Mouse (Mus musculus) lung, adult 2 months (tissue): ENCODE measurements around the gene Dcst2. TPM values are rescaled to one million over a fixed set of nuclear protein-coding genes. Genes with fewer than 3 reads are reported as not detected.

Experiments
- DNase-seq: peaks from one replicate; pipeline ENCODE4 v3.0.0; 2022
- H3K4me1 ChIP-seq: fragments of 200-500 bp; 2 replicates; pipeline ENCODE4 v1.6.1; 2011; ENCODE audit warnings: low read length; ENCODE audit not compliant: control insufficient read depth, insufficient read depth
- H3K4me3 ChIP-seq: fragments of 200-500 bp; replicated peaks from 2 replicates; pipeline ENCODE3; 2011; ENCODE audit warnings: low read depth, mild to moderate bottlenecking, control low read depth, low read length; ENCODE audit errors: extremely low read depth
- CTCF ChIP-seq: fragments of 200-500 bp; IDR thresholded peaks from 2 replicates; pipeline ENCODE4 v1.5.1; 2011; ENCODE audit warnings: mild to moderate bottlenecking, low read length, control low read depth; ENCODE audit not compliant: insufficient read depth
- POLR2A ChIP-seq: fragments of 200-500 bp; IDR thresholded peaks from 2 replicates; pipeline ENCODE4 v1.6.1; 2011; ENCODE audit warnings: low read depth, mild to moderate bottlenecking, control low read depth, low read length, borderline replicate concordance; ENCODE audit errors: extremely low read depth
- WGBS: fragments of 180-500 bp; shearing (Covaris S2); methylation state at CpG from one replicate; pipeline ENCODE4 v1.1.7; 2018; 5-methylcytosine and 5-hydroxymethylcytosine counted together
- polyA plus RNA-seq: library from polyadenylated mRNA; depleted of rRNA; stranded (reverse); fragments of >200 nt; gene quantifications from 2 replicates; pipeline ENCODE4 v1.2.3, GENCODE M21; 2012; rRNA removed

Dcst2 gene
- 0.28 and 0.31 TPM in 2 replicates for polyA plus RNA-seq

DNA sequence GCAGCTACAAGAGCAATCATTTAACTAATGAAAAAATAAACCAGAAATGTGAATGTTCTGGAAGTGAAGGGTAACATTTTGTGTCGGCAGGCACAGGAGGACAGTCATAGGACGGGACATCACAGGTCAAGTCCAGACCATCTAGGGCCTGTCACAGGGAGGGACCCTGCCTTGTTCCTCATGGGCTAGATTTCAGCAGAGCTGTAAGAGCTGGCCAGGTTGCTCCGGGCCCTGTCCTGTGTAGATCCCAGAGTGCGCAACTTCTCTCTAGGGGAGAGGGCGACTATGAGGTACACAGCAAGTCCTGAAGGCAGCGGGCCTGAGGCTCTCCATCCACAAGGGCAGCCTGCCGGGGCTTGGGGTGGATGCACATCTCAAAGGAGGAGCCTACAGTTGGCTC, at the start of gene Dcst2:
Gene Dcst2, plus strand, starts transcription at position 301 of the 400 bp plus-strand sequence.
- no peak for TF ChIP-seq CTCF
- no peak for TF ChIP-seq POLR2A
- no peak for DNase-seq
- H3K4me3 ChIP-seq, result no peak within 1 kb of the TSS
- H3K4me1 ChIP-seq, result no peaks in the 10 kb centered on the region
- 85% methylated on average over 7 of the region's 7 CpGs for WGBS

DNA sequence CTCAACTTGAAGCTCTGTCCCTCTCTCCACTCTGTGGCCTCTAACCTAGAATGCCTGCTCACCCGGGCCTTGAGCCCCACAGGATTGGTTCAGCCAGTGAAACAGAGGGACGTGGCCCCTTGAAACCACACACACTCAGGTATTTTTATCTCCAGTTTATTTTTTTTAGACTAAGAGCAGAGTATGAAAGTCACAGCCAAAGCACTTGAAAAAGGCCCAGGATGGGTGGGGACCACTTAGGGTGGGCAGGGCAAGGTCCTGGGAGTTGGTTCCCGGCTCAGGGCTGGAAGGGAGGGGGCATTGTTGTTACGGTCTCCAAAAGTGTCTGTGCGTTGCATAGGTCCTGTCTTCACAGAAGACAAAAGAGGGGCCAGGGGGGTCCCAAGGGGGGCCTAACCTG, 47.4 kb upstream of the Dcst2 start:
- 45% methylated on average over 5 of the region's 5 CpGs for WGBS
- H3K4me3 ChIP-seq, result no peak overlapping the region
- TF ChIP-seq CTCF (no peak), POLR2A (no peak)

DNA sequence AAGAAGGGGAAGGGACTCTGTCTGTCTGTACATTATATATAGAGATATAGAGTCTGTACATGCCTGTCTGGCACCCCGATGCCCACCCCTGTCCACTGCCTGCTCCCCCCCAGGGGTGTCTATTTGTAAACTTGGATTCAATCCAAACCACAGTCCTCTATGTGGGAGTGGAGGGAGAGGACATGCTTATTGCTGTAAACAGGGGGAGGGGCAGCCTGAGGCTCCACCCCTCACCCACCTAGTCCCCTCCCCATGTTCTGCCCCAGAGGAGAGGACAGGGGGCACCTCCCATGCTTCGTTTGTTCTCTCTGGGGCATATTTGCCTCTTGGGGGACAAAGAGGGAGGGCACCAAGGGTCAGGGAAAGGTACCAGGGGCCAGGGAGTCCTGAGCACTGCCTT, 47.0 kb upstream of the Dcst2 start:
- Histone ChIP-seq H3K4me3 (no peak overlapping the region), H3K4me1 (peaks cover 14% of the 10 kb centered on the region)
- TF ChIP-seq POLR2A, result no peak
- no peak for TF ChIP-seq CTCF
- peak; percentile 57 for DNase-seq
- WGBS, result 29% methylated on average over 2 of the region's 2 CpGs

More for the DNA sequence above, 47.4 kb upstream of the Dcst2 start:
- peaks cover 14% of the 10 kb centered on the region for H3K4me1 ChIP-seq
- DNase-seq, result peak; percentile 62

DNA sequence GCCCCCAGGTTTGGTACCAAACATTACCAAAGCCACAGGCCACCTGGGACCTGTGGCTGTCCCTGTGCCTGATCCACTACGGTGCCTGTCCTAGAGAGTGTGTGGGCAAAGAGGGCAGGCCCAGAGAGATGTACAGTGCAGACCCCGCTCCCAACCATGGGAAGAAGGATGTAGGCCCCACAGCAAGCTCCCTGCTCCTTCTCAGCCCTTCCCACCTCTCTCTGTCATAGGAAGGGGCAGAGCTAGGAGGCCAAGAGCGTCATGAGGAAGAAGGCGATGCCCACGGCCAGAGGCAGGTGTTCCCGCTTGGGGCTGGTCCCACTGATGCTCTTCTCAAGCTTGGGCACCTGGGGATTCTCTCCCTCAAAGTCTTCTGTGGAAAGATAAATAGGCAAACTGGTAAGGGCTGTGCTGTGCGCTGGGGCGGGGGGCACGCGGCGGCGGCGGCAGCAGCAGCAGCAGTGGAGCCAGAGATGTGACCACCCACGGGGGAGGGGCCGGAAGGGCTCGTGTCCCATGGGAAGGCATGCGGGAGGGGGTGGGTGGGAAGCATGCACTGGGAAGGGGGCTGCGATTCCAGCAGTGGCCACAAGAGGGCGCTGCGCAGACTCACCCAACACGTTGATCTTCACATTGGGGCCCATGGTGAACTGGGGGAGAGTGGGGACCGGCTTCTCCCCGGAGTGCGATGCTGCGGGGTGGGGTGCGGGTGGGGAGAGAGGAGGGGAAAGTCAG, 46.4 kb upstream of the Dcst2 start:
- WGBS, result 6% methylated on average over 25 of the region's 26 CpGs
- Histone ChIP-seq H3K4me1 (peaks cover 14% of the 10 kb centered on the region), H3K4me3 (peak overlapping the region; percentile 25)
- peak; percentile 81 for DNase-seq
- TF ChIP-seq CTCF (peak; percentile 89), POLR2A (peak; percentile 32; the same call in 1 of the 2 replicates)

DNA sequence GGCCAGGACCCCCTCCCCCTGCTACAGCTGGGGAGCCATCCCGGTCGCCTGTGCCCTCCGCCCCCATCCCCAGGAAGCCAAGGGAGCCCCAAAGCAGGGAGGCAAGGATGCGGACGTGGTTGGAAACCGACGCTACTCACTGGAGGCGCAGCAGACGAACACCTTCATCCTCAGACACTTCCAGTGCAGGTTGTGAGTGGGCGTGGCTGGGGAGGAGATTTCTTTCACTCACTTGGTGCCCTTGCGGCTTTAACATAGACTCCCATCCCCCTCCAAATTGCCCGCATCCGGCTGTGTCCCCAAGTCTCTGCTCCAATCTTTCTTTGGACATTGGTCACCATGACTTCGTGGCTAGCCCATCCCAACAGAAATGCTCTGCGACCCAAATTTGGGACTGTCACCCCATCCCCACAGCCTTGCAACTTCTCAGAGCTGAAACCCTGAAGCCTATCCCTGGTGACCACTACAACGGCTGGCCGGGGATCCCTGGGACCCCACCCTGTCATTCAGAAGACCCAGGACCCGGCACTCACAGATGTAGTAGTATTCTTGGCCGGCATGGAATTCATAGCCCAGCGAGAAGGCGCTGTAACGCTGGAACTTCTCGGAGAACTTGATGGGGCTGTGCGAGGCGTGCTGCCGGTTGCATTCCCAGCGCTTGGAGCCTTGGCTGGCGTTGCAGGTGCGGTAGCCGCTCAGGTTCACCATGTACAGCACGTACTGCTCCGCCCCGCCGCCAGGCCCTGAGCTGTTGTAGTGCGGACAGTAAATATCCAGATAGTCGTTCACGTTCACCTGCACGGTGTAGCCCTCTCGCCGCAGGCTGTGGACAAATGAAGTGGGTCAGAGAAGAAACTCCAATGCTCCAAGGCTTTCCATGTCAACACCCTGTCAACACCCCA, 45.6 kb upstream of the Dcst2 start:
- DNase-seq, result peak; percentile 44
- Histone ChIP-seq H3K4me1 (peaks cover 18% of the 10 kb centered on the region), H3K4me3 (no peak overlapping the region)
- no peak for TF ChIP-seq POLR2A
- TF ChIP-seq CTCF, result no peak
- 10% methylated on average over 40 of the region's 40 CpGs for WGBS

DNA sequence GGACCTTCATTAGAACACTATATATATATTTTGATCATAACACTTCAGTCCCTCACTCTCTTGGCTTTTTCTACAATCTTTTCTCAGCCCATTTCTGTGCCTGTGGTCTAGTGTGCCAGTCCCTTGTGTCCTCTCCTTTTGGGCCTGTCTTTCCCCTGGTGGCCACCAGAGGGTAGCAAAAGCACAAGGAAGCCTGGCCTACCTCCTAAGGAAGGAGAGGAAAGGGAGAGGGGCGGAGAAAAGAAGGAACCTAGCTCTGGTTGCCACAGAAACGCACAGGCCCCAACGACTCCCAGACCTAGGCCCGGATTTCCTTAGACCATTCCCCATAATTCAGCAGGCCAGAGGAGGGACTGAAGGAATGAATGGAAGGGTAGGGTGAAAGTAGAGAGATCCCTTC, 44.9 kb upstream of the Dcst2 start:
- peaks cover 22% of the 10 kb centered on the region for H3K4me1 ChIP-seq
- DNase-seq, result peak; percentile 81
- 1% methylated on average over 4 of the region's 4 CpGs for WGBS
- TF ChIP-seq CTCF (peak; percentile 96), POLR2A (no peak)
- no peak overlapping the region for H3K4me3 ChIP-seq

DNA sequence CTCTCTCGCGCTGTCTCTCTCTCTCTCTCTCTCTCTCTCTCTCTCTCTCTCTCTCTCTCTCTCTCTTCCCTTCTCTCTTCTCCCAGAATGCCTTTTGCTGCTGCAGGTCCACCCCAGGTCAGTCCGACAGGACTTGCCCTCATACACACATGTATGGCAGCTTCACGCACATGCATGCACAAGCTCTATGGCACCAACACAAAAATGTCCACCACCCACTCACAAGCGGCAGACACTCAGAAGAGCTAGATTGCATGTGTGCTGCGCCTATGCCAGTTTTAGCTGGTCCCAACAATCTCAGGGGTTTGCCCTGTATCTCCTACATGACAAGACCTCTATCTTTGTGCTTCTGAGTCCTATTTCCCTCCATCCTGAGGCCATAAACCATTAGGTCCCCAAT, 44.5 kb upstream of the Dcst2 start:
- TF ChIP-seq POLR2A, result no peak

DNA sequence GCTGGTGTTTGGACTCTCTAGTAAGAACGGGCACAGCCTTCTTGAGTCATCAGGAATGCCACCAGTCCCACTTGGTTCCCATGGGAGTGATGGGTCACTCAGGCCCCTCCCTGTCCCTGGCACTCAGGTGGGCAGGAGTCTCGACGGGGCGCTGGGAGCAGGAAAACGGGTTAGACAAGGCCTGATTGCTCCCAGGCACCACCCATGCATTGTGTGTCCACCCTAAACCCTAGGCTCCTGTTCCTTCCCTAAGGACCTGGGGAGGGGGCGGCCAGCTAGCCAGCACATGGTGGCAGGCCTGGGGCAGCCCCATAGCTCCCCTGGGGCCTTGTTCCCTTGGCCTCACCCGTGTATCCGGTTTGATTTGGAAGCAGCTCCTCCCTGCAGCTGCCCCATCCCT, 43.5 kb upstream of the Dcst2 start:
- Histone ChIP-seq H3K4me3 (no peak overlapping the region), H3K4me1 (peaks cover 24% of the 10 kb centered on the region)
- WGBS, result 72% methylated on average over 8 of the region's 8 CpGs
- DNase-seq, result no peak
- TF ChIP-seq POLR2A, result no peak

More for the DNA sequence above, 44.5 kb upstream of the Dcst2 start:
- DNase-seq, result no peak
- peaks cover 24% of the 10 kb centered on the region for H3K4me1 ChIP-seq
- 59% methylated on average over 6 of the region's 6 CpGs for WGBS
- no peak overlapping the region for H3K4me3 ChIP-seq

DNA sequence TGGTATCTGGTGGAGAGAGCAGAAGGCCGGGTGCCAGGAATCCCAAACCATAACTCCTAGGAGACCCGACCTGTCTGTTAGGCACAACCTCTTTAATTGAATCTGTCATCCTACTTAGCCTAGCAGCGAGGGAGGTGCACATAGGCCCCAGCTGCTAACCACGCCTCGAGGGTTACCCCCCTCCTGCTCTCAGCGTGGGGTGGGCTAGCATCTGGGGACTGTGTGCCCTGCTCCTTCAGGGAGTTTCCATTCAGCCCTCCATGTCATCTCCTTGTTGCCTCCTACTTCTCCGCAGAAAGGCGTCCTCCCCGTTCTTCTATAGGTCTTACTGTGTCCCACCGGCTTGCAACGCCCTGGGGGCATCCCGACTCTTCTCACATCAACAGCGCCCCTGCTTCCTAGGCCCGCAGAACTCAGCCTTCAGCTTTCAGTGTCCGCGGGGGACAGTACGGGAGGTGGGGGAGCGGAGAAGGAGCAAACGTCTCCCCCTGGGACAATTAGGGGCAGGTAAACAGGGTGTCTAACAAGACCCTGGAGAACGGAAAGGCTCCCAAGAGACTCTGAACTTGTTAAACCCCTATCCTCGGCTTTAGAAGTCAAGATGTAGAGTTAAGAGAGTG, 42.7 kb upstream of the Dcst2 start:
- TF ChIP-seq CTCF, result no peak
- TF ChIP-seq POLR2A, result no peak
- DNase-seq, result no peak
- 33% methylated on average over 21 of the region's 21 CpGs for WGBS
- no peak overlapping the region for H3K4me3 ChIP-seq
- H3K4me1 ChIP-seq, result peaks cover 21% of the 10 kb centered on the region; the same call in 1 of the 2 replicates
